Mouse (Mus musculus) heart, adult 2 months (tissue): ENCODE measurements around the gene Crb3. TPM values are rescaled to one million over a fixed set of nuclear protein-coding genes. Genes with fewer than 3 reads are reported as not detected.
A peak's percentile ranks its signal among the peaks of the same experiment; 100 is the strongest.

Source experiments
- DNase-seq, 2 experiments: peaks; one replicate each; pipeline ENCODE4 v3.0.0; 2021
- H3K27ac ChIP-seq: fragments of 200-600 bp; 2 replicates; pipeline ENCODE4 v1.8.1; 2022
- H3K27me3 ChIP-seq: fragments of 200-500 bp; 2 replicates; pipeline ENCODE4 v1.6.1; 2012; ENCODE audit warnings: mild to moderate bottlenecking, low read length, inconsistent platforms, mixed read lengths; ENCODE audit not compliant: control insufficient read depth, insufficient read depth
- H3K36me3 ChIP-seq: fragments of 200-500 bp; 2 replicates; pipeline ENCODE4 v1.6.1; 2012; ENCODE audit warnings: low read length, inconsistent platforms; ENCODE audit not compliant: control insufficient read depth, insufficient read depth
- H3K4me1 ChIP-seq: fragments of 200-500 bp; 2 replicates; pipeline ENCODE4 v1.6.1; 2011; ENCODE audit warnings: low read length; ENCODE audit not compliant: control insufficient read depth, insufficient read depth
- H3K4me3 ChIP-seq: fragments of 200-600 bp; 2 replicates; pipeline ENCODE4 v1.8.1; 2022
- H3K79me2 ChIP-seq: fragments of 200-500 bp; replicated peaks from 2 replicates; pipeline ENCODE4 v1.6.1; 2012; ENCODE audit warnings: mild to moderate bottlenecking, inconsistent platforms, low read length, moderate library complexity, mixed read lengths; ENCODE audit not compliant: control insufficient read depth, insufficient read depth
- H3K9ac ChIP-seq: fragments of 200-500 bp; 2 replicates; pipeline ENCODE4 v1.6.1; 2012; ENCODE audit warnings: low read depth, mild to moderate bottlenecking, control low read depth, inconsistent platforms, low read length, mixed read lengths
- CTCF ChIP-seq: fragments of 200-600 bp; IDR thresholded peaks from 2 replicates; pipeline ENCODE4 v1.8.1; 2022; ENCODE audit warnings: antibody characterized with exemption, mild to moderate bottlenecking, moderate library complexity
- EP300 ChIP-seq: fragments of 200-500 bp; IDR thresholded peaks from 2 replicates; pipeline ENCODE4 v1.6.1; 2011; ENCODE audit warnings: low read depth, low read length, control low read depth; ENCODE audit not compliant: insufficient read depth
- POLR2A ChIP-seq: fragments of 200-500 bp; IDR thresholded peaks from 2 replicates; pipeline ENCODE4 v1.6.1; 2011; ENCODE audit warnings: mild to moderate bottlenecking, low read depth, low read length, control low read depth; ENCODE audit not compliant: insufficient read depth
- WGBS: fragments of 180-500 bp; shearing (Covaris S2); methylation state at CpG from one replicate; pipeline ENCODE4 v1.1.7; 2018; 5-methylcytosine and 5-hydroxymethylcytosine counted together
- intact Hi-C: fragments of 180-260 bp; cut with DNase I; formaldehyde crosslinking; loops from one replicate; pipeline ENCODE4 v1.15.1; 2025
- polyA plus RNA-seq: library from polyadenylated mRNA; depleted of rRNA; stranded (reverse); fragments of >200 nt; gene quantifications from 2 replicates; pipeline ENCODE4 v1.2.3, GENCODE M21; 2012
- total RNA-seq, 2 experiments: library from RNA; stranded (reverse); gene quantifications; 2 replicates each; pipeline ENCODE4 v1.2.3; 2021

Crb3 gene
- total and polyA plus RNA-seq, 3 experiments: 1.2 TPM; not detected in 2

DNA sequence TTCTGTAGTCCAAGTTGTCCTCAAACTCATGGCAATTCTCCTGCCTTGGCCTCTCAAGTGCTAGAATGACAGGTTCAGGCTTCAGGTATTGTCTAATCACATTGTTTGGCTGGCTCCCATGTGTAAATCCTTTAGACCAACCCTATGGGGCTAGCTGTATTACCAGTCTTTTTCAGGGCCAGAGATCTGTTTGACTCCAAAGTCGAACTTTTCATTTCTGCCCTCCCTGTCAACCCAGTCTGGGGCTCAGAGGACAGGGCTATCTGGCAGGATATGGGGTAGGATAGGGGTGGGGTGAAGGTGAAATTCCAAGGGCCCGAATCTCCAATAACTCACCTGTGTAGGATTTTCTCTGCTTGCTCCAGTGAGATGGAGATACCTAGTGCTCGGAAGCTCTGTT lies 2.7 kb upstream of the Crb3 start:
- intact Hi-C loops: loop anchor here (2.0 to 5.0 kb wide), 2 partner anchors 23 to 224 kb away; partner anchors contain the start of gene Rfx2
- Histone ChIP-seq H3K9ac (no peak overlapping the region), H3K36me3 (no peaks in the 10 kb centered on the region), H3K4me1 (0 out of 2 replicates have a peak, but pooled peaks cover 3% of the 10 kb centered on the region), H3K79me2 (no peaks in the 10 kb centered on the region), H3K27ac (no peak overlapping the region), H3K4me3 (no peak overlapping the region), H3K27me3 (no peaks in the 10 kb centered on the region)
- DNase-seq: no peak
- TF ChIP-seq CTCF: no peak
- no peak for TF ChIP-seq POLR2A
- TF ChIP-seq EP300: no peak
- 71% methylated on average over 3 of the region's 3 CpGs for WGBS

DNA sequence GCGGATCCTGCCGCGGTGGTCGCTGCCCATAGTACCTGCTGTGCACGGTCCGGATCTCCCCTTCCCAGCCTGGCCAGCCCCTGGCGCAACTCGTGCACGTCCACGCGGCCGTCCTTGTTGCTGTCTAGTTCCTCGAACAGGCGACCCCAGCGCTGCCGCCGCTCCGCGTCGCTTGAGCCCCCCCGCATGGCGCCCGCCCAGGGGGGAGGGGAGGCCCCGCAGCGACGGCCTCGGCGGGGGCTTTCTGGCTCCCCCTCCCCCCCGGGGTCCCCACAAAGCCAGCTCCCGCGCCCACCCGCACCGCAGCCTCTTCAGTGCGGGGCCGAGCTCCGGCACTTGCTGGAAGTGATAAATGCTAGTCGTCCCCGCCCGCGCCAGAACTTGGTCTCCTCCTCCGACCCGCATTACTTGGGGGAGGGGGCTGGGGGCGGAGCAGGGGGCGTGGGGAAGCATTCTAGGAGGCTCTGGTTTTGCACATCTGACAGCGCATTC lies 627 bp downstream of the Crb3 start, which contains the start of gene Slc25a23:
TSS of gene Slc25a23 (minus strand) at position 378 of the 492 bp plus-strand sequence.
- Histone ChIP-seq H3K27me3 (no peaks in the 10 kb centered on the region), H3K27ac (peak within 1 kb of the TSS; percentile 93), H3K4me3 (peak within 1 kb of the TSS; percentile 74), H3K4me1 (0 out of 2 replicates have a peak, but pooled peaks cover 3% of the 10 kb centered on the region), H3K36me3 (no peaks in the 10 kb centered on the region), H3K79me2 (no peaks in the 10 kb centered on the region), H3K9ac (peak within 1 kb of the TSS; percentile 76)
- intact Hi-C loops: loop anchor here (5.0 kb wide), 1 partner anchor 227 kb away; the partner anchor contains the start of gene Rfx2
- TF ChIP-seq POLR2A: no peak; the same call in 1 of the 2 replicates
- TF ChIP-seq CTCF: no peak
- WGBS: 0% methylated on average over 43 of the region's 45 CpGs
- peak; percentile 77 to 78 for DNase-seq

DNA sequence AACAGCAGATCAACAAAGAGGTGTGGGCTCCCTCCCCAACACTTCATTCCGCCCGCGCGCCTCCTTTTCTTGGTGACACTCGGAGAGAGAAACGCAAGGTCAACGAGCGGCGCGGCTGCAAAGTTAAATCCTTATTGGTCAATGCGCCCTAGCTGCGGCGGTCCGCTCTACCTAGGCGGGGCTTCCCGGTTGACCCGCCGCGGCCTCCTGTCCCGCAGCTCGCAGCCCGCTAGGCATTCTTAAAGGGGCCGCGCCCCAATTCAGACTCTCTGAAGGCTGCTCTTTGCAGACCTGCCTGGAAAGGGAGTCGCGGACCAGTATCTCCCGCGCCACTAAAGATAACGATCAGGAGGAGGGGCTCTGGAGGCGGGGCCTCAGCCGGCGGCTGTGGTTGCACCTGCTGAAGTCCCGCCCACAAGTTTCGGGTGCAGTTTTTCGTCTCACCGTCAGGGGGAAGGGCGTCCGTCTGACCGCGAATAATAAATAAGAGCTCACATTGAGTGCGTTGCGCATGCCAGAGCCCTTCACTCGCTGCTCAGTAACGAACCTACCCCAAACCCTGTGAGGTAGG lies 1.4 kb downstream of the Crb3 start:
- DNase-seq: peak; percentile 97
- WGBS: under 1% methylated on average over 44 of the region's 44 CpGs
- Histone ChIP-seq H3K27me3 (no peaks in the 10 kb centered on the region), H3K79me2 (no peaks in the 10 kb centered on the region), H3K27ac (peak overlapping the region; percentile 93), H3K4me3 (peak overlapping the region; percentile 74), H3K9ac (peak overlapping the region; percentile 76), H3K36me3 (no peaks in the 10 kb centered on the region), H3K4me1 (0 out of 2 replicates have a peak, but pooled peaks cover 3% of the 10 kb centered on the region)
- TF ChIP-seq POLR2A (0 out of 2 replicates have a peak, but pooled peaks have one; percentile 17), CTCF (peak; percentile 87), EP300 (0 out of 2 replicates have a peak, but pooled peaks have one; percentile 20)
- intact Hi-C loops: no loop called here

DNA sequence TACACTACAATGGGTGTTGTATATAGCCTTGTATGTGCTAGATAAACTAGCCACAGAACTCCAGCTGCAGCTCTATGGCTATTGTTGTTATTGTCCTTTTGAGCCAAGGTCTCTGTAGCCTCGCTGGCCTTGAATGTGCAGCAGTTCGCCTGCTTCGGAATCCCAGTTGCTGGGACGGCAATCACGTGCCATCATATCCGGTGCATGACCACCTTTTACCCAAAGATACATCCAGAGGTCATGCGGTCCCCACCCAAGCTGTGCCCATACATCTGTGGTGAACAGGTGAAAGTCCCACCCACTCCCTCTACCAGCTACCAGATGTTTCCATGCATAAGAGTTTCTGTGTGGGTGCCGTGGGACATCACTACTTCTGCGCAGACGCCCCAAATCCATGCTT lies 2.2 kb downstream of the Crb3 start:
- no peak for DNase-seq
- H3K27ac ChIP-seq: no peak overlapping the region; the same call in 1 of the 2 replicates
- 38% methylated on average over 10 of the region's 10 CpGs for WGBS

DNA sequence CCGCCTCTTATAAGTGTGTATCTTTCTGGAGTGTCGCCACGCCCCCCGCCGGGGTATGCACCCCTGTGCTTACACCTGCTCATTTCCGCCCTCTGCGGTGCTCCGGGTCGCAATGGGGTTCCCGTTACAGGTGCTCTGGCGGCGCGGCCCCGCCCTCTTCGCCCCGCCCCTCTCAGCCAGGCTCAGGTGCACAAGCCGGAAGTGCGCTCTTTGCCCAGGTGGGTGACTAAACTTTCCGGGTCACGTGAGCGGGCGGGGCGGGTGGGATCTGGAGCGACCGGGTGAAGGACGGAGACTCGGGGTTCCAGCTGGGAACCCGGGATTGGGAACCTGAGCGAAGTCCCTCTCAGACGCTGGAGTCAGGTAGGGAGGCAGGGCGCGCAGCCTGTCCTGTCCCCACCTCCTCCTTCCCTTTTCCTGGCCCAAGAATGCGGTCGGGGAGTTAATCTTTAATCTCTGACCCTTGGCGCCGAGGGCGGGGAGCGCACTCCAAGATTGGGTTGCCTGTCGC lies 3.2 kb downstream of the Crb3 start:
- no peak overlapping the region for H3K27ac ChIP-seq
- no peak overlapping the region for H3K9ac ChIP-seq
- H3K36me3 ChIP-seq: no peaks in the 10 kb centered on the region
- 0 out of 2 replicates have a peak, but pooled peaks cover 3% of the 10 kb centered on the region for H3K4me1 ChIP-seq
- DNase-seq: peak in 1 of 2 experiments; percentile 35
- WGBS: 2% methylated on average over 39 of the region's 39 CpGs
- peak overlapping the region; percentile 16; the same call in 1 of the 2 replicates for H3K4me3 ChIP-seq
- TF ChIP-seq CTCF: no peak
- TF ChIP-seq POLR2A: no peak
- TF ChIP-seq EP300: no peak
- no peaks in the 10 kb centered on the region for H3K27me3 ChIP-seq
- intact Hi-C loops: no loop called here
- H3K79me2 ChIP-seq: no peaks in the 10 kb centered on the region

More for the DNA sequence above, 2.2 kb downstream of the Crb3 start:
- H3K27me3 ChIP-seq: no peaks in the 10 kb centered on the region
- intact Hi-C loops: no loop called here
- TF ChIP-seq EP300: no peak
- TF ChIP-seq CTCF: no peak
- no peak for TF ChIP-seq POLR2A
- H3K4me1 ChIP-seq: 0 out of 2 replicates have a peak, but pooled peaks cover 3% of the 10 kb centered on the region
- no peaks in the 10 kb centered on the region for H3K36me3 ChIP-seq
- no peak overlapping the region for H3K4me3 ChIP-seq
- no peak overlapping the region for H3K9ac ChIP-seq
- no peaks in the 10 kb centered on the region for H3K79me2 ChIP-seq

DNA sequence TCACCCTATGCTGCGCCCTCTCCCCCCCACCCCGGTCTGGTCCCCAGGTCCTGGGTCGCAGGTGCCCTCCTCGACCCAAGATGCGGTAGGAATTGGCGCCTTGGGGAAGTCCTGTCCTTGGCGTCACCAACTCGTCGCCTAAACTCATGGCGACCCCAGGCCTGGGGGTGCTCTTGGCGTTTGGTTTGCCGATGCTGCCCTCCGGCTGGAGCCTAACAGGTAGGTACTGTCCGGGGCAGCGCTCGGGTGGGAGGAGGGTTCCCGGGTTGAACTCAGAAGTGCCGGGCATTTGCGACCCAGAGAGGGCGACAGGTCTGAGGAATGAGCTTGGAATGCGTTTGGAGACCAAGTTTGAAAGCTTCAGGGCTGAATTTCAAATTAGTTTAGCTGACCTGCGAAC lies 3.6 kb downstream of the Crb3 start:
- H3K27me3 ChIP-seq: no peaks in the 10 kb centered on the region
- intact Hi-C loops: no loop called here

More for the DNA sequence above, 3.6 kb downstream of the Crb3 start:
- TF ChIP-seq POLR2A (no peak), EP300 (no peak), CTCF (no peak)
- no peak overlapping the region for H3K27ac ChIP-seq
- H3K36me3 ChIP-seq: no peaks in the 10 kb centered on the region
- H3K79me2 ChIP-seq: no peaks in the 10 kb centered on the region
- WGBS: 3% methylated on average over 22 of the region's 22 CpGs
- H3K4me3 ChIP-seq: no peak overlapping the region
- DNase-seq: no peak
- 0 out of 2 replicates have a peak, but pooled peaks cover 3% of the 10 kb centered on the region for H3K4me1 ChIP-seq
- no peak overlapping the region for H3K9ac ChIP-seq
